Mouse (Mus musculus) activated CD4-positive, CD25-positive, alpha-beta regulatory T cell, adult 9 weeks (primary cell): ENCODE results near the gene Trim25. TPM values are rescaled to one million over a fixed set of nuclear protein-coding genes. Genes with fewer than 3 reads are reported as not detected.

ENCODE experiments used
- polyA plus RNA-seq: library from polyadenylated mRNA; unstranded; fragments of 100-300 nt; shearing (Covaris generic); gene quantifications from one replicate; pipeline ENCODE4 v1.2.1, GENCODE M21; 2017

Gene Trim25
- polyA plus RNA-seq: 52.0 TPM

DNA sequence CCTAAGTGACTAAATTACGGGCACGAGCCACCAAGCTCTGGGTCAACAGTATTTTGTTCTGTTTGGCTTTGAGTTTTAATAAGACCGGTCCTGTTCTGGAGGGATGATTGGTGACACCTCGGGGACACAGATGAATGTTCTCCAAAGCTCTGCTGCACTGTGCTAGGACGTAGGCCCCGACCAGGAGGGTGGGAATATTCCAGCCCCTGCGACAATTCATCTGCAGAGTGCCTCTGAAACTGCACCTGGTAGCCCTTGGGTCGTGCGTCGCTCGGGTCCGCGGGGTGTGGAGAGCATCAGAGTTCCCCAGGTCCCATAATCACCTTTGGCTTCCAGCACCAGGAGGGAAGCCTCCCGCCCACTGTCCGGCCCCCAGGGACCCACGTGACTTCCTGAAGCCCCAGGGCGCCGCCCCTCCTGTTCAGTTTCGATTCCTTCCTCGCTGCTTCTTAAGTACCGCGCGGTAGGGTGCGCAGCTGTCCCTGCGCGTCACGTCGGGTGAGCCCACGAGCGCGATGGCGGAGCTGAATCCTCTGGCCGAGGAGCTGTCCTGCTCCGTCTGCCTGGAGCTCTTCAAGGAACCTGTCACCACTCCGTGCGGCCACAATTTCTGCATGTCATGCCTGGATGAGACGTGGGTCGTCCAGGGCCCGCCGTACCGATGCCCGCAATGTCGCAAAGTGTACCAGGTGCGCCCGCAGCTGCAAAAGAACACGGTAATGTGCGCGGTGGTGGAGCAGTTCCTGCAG lies at the start of gene Trim25:
Trim25 (plus strand) TSS at position 403 of the 749 bp plus-strand sequence.

GRCm38 (mm10) chr11:88955217-88955969 lies 43.8 kb upstream of the Trim25 start, which contains the start of gene Scpep1:
Gene Scpep1, minus strand, starts transcription at chr11:88955465.

GRCm38 (mm10) chr11:88966881-88967361 lies 32.3 kb upstream of the Trim25 start, which contains the start of gene Elobl:
Gene Elobl, minus strand, starts transcription at chr11:88966931.

DNA sequence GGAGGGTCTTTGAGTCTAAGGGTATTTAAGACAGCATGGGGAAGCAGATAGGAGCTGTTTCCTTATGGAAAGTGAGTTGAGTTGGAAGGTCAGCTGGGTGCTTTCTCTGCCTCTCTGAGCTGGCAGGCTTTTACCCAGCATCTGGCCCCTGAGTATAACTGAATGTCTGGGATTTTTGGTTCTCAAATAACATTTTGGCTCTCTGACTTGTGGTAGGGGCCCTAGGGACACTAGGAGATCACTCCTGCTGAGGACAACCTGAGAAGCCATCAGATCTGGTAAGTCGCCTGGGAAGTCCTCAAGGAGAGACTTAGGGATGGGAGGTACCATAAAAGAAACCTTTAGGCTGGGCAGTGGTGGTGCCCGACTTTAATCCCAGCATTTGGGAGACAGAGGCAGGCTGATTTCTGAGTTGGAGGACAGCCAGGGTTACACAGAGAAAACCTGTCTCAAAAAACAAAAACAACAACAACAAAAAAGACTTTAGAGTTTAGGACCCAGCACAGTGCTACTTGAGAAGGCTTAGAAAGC lies 28.9 kb upstream of the Trim25 start, which contains the start of gene Coil:
Coil (plus strand) TSS at position 51 of the 531 bp plus-strand sequence.

DNA sequence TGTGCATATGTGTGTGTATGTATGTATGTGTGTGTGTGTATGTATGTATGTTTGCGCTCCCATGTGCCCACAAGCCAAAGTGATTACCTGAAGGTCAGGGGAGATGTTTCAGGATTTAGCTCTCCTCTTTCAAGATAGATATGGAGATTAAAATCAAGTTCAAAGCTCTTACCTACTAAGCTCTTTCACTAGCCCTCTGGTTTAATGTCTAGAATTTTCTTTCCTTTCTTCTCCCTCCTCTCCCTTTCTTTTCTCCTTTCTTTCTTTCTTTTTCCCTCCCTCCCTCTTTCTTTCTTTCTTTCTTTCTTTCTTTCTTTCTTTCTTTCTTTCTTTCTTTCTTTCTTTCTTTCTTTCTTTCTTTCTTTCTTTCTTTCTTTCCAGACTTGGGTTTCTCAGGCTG lies 67.6 kb downstream of the Trim25 start, which contains the start of gene Dgke:
Dgke (minus strand) TSS at position 101 of the 400 bp plus-strand sequence.

Other genes starting within 250 kb of the Trim25 start
- gene Akap1, start 134.8 kb upstream of the Trim25 start, polyA plus RNA-seq: 2.8 TPM
- gene Scpep1, start 43.9 kb upstream of the Trim25 start, polyA plus RNA-seq: 20.0 TPM
- not detected for gene Elobl, start 32.4 kb upstream of the Trim25 start, polyA plus RNA-seq
- gene Coil, start 29.1 kb upstream of the Trim25 start, polyA plus RNA-seq: 19.2 TPM
- 7.2 TPM for gene Dgke, start 67.5 kb downstream of the Trim25 start, polyA plus RNA-seq
- not detected for gene Gm525, start 74.5 kb downstream of the Trim25 start, polyA plus RNA-seq